Mouse (Mus musculus) 3T3-L1 (cell line): ENCODE measurements around the gene Tmem186.

Experiments
- DNase-seq: peaks from one replicate; pipeline ENCODE4 v3.0.0-alpha.2; 2015; ENCODE audit warnings: low read depth, low spot score

Gene Tmem186

DNA sequence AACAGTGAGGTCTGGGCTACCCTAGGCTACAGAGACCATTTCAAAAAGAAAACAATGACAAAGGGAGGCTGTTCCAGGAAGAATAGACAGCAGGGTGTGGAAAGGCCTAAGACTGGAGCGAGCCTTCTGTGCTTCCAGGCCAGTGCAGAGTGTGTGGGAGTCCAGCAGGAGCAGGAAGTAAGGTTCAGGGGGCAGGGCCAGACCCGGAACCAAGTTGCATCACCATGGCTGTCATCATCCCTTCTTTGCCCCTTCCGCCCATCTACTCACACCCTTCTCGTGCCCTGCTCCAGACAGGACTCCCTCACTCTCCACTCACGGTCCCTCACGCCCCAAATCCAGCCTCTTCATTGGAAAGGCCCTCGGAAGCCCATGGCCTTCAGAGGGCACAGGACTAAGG lies 29.7 kb upstream of the Tmem186 start:
- peak; percentile 77 for DNase-seq

DNA sequence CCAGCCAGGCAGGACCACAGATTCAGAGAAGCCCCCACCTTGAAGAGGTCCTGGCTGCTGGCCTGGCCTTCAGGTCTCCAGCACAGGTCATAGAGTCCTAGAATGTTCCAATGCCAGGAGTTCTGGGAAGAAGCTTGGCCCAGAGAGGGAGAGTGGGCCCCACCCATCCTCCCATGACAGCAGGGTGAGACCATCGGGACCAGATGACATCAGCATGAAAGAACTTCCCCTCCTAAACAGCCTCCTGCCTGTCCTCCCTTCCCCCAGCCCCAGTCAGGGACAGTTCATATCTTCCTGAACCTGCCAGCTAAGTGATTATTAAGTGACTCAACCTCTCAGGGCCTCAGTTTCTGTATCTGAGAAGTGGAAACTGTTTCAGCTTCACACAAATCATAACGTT lies 28.9 kb upstream of the Tmem186 start:
- peak; percentile 85 for DNase-seq

DNA sequence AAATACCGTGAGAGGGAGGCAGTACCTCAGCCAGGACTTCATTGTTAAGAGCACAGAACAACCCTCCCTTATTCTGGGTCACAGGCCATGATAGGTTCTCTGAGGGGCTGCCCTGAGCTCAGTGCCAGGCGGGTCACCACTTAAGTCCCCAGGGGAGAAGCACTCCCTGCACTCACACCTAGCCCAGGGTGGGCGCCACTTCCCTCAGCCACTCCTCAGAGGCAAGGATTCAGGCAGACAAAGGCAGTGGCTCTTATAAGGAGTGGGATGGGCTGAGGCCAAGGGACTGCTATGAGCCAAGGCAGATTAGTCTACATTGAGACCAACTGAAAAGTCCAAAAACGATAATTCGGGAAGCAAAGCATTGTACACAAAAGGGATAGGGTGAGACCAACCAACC lies 27.9 kb upstream of the Tmem186 start:
- DNase-seq = no peak

DNA sequence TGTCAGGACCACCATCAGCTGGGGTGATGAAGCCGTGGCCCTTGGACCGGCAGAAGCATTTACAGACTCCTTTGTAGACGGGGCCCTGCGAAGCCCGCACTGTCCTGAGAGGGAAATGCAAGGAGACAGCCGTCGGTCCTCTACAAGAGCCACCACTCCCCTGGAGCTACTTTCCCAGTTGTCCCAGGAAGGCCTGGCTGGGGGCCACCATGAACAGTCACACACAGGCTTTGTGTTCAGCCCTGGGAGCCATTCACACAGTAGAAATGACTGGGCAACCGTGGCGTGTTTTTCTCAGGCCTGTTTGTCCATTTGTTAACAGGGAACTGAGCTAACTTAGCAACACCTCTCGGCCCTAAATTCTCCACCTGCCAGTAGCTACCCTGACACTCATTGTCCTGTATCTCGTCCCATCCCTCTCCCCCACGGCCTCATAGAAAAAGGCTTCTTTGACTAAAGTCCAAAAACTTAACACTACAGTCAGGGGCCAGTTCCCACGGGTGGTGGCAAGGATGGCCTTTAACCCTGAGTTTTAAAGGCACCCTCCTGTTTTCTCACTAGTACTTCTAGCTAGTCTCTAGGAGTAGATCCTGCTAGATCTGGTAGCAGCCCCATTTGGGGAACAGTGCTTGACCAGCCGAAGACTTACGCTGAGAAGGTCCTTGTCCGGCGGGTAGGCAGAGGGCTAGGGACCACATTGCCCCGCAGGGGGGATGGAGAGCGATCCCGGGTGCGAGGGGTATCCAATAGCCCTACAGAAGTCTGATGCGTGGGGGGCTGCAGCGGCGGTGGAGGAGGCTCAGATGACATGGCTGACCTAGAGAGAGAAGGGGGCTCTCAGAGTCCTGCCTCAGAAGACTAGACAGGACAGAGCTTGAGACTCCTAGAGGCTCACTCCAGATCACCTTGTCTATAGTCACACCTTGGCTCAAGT lies 26.4 kb upstream of the Tmem186 start:
- DNase-seq = no peak

DNA sequence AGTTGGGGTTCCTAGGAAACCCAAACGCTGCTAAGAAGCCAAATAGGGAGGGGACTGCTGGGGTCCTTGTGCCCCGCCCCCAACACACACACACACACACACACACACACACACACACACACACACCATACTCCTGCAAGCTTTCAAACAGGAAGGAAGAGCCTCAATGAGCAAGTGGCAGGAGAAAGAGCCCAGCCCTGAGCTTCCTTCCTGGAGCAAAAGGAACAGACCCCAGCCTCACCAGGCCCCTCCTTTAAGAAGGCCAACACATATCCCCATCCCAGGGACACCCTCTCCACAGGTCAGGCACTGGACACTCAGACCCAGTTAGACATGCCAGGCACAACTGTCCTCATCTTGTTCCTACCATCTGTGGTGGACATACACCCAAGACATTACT lies 25.5 kb upstream of the Tmem186 start:
- DNase-seq = no peak

DNA sequence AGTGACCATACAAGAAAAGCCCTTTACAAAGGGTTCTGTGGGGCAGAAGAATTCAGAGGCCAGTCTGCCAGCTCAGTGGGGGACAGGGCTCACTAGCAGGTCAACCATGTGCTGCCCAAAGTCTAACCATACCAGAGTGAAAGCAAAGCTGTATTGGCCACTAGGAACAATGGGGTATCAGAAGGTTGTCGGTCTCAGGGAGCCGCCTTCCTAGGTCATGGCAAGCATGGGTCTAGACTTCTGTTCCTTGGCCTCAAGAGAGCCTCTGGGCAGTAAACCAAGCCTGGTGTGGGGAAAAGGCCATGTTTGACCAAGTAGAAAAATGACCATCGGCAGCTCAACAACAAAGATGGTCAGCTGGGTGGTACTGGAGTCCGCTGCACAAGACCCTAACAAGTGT lies 21.3 kb upstream of the Tmem186 start:
- DNase-seq = no peak

DNA sequence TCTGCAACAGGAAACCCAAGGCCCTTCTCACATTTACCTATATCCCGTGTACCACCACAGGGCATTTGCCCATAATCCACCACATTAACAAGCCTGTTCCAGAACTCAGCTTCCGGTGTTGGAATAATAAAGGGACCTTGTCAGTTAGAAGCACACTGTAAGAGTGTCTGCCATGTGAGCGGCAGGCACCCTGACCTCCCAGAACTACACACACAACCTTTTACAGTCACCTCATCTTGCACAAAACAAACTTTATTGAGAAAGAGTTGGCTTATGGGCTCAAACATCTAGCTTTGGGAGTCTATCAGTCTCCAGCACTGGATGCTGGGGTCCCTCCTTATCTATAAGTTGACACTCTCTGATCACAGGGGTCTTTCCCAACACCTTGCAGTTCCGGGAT lies 20.8 kb upstream of the Tmem186 start:
- no peak for DNase-seq

DNA sequence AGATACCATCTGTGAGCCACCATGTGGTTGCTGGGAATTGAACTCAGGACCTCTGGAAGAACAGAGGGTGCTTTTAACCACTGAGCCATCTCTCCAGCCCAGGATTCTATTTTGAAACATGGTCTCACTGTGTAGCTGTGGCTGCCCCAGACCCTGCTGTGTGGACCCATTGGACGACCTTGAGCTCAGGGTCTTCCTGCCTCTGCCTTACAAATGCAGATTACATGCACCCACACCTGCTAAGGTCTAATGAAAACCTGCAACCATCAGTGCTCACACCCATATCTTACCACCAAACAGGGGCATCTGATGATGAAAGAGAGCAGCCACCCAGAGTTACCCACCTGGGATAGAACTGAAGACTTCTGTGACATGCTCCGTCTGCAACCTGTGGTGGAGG lies 18.7 kb upstream of the Tmem186 start:
- no peak for DNase-seq

DNA sequence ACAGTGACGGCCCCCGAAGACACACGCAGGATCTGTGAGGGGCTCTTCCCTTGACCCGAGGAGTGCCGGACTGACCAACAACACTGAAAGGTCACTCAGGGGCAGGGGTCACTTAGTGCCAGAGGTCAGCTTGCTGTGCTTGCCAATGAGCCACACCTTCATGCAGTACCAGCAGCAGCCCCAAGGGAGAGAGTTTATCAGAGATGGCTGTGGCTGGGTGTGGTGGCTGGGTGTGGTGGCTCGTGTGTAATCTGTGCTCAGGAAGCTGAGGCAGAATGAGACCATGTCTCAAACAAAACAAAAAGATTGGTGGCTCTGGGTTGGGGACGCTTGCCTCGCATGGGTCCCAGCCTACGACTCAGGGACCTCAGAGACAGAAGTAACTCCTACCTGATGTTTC lies 18.1 kb upstream of the Tmem186 start:
- no peak for DNase-seq

DNA sequence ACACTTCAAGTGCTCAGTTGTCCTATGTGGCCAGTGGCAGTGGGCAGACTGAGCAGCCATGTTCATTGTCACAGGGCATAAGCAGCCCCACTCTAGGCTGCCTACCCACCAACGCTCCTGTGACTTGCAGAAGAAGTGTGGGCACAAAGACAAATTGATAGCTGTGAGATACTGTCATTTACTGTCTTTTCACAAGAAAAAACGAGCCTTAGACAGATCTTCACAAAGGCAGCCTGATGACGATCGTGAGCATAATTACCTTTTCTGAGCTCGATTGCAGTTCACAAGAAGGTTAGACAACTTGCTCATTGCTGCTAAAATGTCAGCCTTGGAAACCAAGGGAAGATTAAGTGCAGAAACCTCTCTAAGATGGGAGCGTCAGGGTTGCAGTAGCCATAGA lies 17.6 kb upstream of the Tmem186 start:
- DNase-seq = no peak

DNA sequence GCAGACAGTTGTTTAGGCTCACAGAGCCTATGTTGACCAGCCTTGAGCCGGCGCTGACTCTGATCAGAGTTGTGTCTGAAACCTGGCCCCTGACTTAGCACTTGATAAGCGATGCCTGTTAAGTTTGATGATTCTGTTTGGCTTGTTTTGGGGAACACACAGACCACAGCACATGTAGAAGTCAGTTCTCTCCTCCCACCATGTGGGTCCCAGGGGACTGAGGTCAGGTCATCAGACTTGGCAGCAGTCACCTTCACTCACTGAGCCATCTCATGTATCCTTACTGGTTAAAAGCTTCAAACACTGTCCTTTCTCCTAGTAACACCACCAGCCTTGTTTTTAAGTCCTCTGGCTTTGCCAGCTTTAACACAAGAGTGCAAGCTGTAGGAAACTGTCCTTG lies 12.5 kb upstream of the Tmem186 start:
- peak; percentile 53 for DNase-seq

DNA sequence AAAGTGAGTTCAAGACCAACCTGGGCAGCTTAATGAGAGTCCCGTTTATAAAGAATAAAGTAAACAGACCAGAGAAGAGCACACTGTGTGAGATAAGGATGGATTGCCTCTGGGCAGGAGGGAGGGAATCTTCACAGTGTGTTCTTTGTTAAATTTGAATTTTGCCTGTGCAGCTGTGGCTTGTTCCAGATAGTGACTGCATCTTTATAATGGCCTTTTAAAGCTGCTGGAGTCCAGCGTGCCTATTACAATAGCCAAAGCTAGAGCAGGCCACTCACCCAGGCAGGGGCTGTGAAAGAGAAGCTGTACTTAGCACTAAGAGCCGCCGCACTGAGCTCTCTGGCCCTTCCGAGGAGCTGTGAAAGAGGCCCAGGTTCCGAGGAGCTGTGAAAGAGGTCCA lies 8.0 kb upstream of the Tmem186 start:
- no peak for DNase-seq

DNA sequence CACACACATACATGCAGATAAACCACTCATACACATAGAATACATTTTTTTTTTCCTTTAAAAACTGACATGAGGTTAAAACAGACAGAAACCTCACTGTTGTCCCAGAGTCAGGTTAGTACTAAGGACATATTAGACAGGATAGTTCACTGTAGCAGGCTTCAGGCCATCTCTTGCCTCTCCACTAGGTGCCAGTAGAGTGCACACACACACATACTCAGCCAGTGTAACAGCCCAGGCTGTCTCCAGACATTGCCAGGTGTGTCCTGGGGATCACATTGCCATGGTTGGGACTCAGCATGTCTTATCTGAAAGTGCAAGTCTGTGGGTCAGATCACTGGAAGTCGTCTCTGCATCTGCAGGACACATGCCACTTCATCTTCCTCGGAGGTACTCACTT lies 6.3 kb upstream of the Tmem186 start:
- peak; percentile 80 for DNase-seq

DNA sequence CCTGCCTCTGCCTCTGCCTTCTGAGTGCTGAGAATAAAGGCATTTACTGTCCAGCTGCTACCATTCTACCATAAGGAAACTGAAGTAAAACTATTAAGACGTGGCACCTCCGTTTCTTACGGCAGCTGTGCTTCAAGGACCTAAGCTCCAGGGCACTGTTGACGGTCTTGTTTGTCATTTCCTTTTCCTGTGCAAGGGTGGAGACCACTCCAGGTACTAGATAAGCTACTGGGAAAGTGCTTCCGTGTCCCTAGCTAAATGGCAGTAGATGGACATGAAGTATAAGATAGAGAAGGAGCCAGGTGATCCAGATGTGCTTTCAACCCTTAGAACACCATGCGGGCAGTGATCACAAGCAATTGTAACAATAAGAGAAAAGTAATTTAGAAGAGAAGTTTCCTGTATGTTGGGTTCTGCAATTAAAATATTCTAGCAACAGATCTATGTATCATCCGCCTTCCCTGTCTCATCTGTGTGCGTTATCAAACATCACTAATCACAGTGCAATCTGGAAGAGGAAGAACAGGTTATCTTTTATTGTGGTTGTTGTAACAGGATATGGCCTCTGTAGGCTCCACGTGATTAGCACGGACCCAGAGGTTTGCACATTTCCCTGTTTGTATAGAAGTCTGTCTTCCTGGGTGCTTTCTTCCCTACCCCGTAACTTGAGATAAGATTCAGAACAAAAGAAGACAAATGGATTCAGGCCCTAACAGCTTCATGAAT lies 2.1 kb upstream of the Tmem186 start:
- DNase-seq = no peak

DNA sequence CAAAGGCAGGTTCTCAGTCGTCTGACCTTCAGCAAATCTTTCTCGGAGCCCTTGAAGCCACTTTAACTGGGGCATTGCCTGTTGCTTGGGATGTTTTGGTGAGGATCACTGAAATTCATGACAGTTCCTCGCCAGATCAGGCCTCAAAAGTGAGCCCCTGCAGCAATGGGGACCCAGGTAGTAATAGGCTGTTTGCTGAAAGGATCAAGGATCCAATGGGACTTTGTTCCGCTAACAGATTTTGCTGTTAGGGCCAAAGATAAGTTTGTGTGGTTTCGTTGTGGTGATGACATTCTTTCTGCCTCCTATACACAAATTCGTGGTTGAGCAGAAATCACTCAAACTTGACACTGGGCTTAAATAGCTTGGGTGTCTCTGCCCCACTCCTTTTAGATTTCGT lies 619 bp upstream of the Tmem186 start:
- DNase-seq = peak; percentile 29

DNA sequence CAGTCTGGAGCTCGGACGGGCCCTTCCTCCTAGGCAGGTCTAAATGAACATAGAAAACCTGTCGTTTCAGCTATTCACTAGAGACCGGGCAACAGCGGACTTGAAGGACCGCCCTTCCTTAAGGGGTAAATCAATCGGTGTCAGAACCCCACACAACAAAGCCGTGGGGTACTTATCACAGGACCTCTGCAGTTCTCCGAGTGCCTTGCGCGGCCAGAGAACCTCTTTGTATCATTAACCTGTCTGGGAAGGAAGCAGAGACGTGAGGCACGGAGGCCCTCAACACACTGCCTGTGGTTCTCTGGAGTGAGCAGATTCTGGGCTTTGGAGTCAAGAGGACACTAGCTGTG lies 670 bp downstream of the Tmem186 start:
- DNase-seq = no peak

DNA sequence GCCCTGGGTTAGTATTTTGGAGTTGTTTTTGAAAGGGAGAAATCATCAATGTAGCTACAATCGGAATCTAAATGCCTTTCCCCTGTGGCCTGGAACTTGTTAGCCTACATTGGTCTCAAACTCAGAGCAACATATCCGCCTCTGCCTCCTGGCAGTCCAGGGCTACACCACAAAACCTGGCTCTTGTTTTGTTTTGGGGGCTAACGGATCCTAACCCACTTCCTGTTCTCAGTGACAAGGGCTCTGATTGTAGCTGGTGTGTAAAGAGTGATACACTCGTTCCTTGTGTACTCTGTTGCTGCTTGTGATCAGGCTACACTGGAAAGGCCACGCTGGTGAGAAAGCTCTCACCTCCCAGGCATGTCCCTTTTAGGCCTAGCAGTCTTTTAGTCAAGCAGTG lies 6.1 kb downstream of the Tmem186 start:
- no peak for DNase-seq

DNA sequence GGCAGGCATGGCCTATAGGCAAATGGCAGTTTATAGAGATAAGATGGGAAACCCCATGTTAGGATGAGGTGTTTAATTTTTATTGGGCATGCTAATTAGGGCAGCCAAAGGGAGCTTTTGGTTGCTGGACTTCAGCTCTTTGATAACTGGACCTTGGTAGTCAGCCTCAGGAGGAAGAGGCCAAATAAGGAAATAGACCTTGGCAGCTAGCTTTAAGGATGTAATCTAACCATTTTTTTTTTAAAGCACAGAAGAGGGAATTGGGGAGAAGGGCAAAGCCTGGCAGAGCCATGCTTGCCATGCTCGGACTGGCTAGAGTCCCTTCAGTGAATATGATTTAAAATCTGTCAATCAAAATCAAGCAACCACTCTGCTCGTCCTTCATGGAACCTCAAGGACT lies 7.1 kb downstream of the Tmem186 start:
- no peak for DNase-seq

DNA sequence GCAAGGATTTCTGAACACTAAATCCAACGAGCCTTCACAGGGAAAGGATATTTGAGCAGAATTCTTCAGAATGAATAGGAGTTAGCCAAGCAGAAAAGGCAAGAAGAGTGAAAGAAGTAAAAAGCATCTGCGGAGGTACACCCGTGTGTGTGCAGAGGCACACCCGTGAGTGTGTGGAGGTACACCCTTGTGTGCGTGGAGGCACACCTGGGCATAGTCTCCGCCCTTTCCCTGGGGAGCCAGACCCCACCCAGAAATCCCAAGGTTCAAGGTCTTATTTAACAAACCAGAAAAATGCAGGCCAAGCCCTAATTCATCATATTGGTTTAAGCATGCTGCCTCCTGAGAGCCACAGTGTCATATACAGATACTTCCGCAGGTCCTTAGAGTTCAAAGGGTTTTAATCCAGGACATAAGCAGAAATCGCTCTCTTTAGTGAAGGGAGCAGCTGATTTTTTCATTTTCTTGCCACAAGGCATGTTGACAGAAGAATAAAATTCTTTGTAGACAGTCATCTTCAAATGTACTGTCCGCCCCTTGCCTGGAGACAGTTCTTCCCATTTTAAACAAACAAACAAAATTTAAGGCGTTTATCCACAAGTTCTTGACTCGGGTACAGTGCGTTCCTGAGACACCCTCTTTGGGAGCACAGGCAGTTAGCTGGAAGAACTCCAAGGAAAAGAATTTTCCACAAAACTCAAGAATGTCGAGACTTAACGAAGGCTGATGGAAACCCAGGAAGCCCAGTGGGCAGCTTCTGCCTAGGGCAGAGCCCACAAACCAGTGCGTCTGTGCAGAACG lies 17.0 kb downstream of the Tmem186 start:
- no peak for DNase-seq

DNA sequence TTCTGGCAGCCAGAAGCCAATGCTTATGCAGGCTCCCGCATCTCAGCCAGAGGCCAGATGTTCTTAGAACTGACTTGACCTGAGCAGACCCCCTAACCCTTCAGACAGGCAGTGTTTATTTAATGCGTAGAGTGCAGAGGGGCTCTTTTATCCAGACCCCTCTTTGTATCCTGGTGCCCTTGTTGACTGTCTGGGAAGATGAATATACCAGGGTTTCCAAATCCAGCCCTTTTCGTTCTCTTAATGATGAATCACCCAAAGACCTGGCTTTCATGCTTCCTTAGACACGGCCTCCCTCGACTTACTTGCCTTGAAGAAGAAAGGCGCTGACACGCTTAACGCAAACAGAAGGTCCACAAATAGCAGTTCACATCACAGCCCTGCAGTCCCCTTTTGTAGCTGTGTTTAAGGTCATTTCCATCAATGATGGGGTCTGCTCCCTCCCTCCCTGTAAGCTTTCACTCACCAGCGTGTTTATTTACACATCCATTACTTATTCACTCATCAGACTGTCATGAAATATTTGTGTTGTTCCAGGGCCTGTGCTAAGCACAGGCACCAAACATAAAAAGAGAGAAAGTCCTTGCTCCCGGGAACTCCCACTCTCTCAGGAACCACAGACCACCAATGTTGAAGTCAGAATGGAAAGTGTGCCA lies 17.7 kb downstream of the Tmem186 start:
- no peak for DNase-seq

DNA sequence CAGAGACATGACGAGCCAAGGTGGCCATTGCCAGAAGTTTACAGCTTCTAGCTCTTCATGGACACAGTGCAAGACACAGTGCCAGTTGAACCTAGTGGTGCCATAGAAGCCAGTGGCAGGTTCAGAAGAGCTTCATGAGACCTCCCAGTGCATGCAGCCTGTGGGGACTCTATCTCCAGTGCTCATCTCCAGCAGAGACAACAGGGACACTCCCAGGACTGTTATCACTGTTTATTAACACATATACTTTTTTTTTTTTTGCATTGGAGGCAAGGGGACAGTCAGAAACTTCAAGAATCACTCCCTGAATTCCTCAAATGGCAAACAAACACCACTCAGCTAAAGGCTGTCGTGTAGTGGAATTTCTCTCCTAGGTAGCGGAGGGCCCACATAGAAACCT lies 24.1 kb downstream of the Tmem186 start:
- no peak for DNase-seq

DNA sequence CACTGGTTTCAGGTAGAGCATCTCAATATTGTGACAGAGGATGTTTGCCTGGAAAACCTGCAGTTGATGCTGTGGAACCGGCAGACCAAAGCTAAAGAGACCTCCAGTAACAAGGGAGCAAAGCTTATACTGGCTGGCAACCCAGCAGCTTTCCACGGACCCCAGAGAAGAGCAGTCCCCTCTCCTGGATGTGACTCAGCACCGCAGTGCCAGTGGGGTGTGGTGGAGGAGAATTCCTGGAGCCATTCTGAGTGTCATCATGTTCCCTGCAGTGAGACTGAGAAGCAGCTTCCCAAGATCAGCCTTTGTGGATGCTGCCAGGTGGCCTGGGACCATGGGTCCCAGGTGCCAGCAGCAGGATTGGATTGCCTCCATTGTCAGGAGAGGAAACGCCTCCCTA lies 24.5 kb downstream of the Tmem186 start:
- no peak for DNase-seq
